Mouse (Mus musculus): ENCODE results near the gene Ocel1. TPM values are rescaled to one million over a fixed set of nuclear protein-coding genes. Genes with fewer than 3 reads are reported as not detected.
"Not testable (repeated sequence)": the region's sequence is repeated elsewhere in the genome, so short reads cannot be mapped to it uniquely, and the experiment has no call there.

Gene Ocel1
- total RNA-seq (2021): 1 to 10 TPM; 5.1 to 7.5 TPM
- long read RNA-seq, experiment 1, partial matches to known transcripts: 0 of 3 reads
- long read RNA-seq, experiment 1, other reads (novel, unspliced or antisense): 0 of 3 reads
- long read RNA-seq, experiment 2, partial matches to known transcripts: 0 of 8 reads
- long read RNA-seq, experiment 2, other reads (novel, unspliced or antisense): 3 of 8 reads

DNA sequence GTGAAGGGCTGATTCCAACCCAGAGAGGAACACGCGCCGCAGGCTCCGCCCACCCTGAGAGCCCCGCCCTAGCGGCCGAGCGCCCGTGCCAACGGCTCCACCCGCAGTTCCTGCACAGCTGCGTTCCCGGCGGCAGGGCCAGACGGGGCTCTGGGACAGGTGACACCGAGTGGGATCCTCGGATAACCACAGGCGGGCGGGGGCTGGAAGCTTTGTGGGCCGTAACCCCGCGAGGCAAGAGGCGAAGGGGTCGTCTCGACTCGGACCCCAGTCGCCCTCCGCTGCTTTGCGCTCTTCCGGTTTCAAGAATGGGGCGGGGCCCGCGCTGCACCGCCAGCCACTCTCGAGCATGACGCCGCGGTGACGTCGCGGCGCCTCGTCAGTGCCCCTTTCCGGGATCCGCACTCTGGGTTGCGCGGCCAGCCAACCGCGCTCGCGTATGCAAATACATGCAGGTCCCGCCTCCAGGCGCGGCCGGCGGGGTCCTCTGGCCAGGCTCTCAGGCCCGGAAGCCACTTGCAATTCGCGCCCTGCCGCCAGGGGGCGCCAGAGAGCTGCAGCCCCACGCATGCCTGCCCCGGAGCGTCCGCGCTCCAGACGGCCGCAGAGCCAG, at the start of gene Ocel1:
TSS of gene Ocel1 (plus strand) at position 63 of the 613 bp plus-strand sequence.
- DNase-seq: peak; percentile 95 to 97
- intact Hi-C loops (cut with DNase I): loop anchor here (5.0 kb wide), 1 partner anchor 36 kb away; the partner anchor contains the start of gene Ankle1

DNA sequence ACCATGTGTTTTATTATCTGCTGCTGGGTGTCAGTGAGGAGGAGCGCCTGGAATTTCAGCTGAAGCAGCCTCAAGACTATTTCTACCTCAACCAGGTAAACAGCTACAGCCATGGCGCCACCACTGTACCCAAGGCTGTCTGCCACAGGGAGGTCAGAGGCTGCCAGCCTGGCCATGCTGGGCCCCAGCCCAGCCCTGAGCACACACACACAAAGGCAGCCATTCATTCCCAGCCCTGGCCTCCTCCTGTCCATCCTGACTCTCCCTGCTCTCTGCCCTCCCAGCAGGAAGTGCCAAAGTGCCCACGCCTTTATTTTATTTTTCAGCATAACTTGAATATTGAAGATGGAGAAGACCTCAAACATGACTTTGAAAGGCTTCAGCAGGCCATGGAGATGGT, 48.2 kb upstream of the Ocel1 start:
- no peak for DNase-seq
- intact Hi-C loops (cut with DNase I): no loop called here

DNA sequence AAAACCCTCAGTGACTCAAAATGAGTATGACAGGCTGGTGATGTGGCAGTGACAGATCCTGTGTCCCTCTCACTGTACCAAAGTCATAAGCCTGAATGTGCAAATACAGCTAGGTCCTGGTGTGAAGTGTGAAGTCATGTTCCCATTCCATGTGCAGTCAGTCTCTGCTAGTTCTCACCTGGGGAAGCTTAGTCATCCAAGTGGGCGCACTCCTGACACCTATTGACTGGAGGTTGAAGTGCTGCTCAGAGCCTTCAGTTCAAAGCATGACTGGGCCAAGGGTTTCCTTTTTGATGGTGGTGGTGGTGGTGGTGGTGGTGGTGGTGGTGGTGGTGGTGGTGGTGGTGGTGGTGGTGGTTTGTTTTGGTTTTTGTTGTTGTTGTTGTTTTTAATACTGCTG, 46.2 kb upstream of the Ocel1 start:
- intact Hi-C loops (cut with DNase I): no loop called here
- no peak for DNase-seq

DNA sequence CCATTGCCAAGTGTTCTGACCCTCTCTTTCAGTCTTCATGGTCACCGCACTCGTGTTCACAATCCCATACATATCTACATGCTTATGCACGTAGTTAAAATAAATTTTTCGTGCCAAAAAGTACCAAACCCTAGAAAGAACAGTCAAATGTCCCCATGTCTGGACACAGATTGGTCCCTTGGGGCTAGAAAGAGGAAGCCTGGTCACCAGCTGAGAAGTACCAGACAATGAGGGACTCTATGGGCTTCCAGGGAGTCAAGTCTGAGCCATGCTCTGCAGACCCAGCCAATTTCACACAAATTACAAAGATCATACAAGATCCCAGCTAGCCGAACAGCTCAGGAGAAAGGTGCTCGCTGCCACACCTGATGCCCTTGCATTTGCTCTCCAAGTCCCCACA, 33.3 kb upstream of the Ocel1 start:
- intact Hi-C loops (cut with DNase I): loop anchor here (5.0 kb wide), 1 partner anchor 69 kb away; the partner anchor contains the start of gene Ankle1
- DNase-seq: not testable (repeated sequence)

DNA sequence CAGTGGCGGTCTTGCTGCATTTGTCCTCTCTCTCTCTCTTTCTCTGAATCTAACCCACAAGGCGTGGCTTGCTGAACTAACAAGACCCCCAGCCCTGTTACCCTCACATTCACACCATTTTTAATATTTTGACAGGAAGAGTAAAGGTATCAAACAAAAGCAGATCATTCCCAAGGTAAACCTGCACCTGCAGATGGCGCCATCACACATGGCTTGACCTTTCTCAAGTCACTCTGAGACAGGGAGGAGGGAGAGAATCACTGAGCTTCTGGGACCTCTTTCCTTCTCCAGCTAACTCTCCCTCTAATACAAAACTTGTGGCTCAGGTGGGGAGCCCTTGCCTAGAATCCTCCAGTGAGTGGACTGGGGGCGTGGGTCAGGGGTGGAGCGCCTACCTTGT, 30.5 kb upstream of the Ocel1 start:
- DNase-seq: no peak
- intact Hi-C loops (cut with DNase I): no loop called here

DNA sequence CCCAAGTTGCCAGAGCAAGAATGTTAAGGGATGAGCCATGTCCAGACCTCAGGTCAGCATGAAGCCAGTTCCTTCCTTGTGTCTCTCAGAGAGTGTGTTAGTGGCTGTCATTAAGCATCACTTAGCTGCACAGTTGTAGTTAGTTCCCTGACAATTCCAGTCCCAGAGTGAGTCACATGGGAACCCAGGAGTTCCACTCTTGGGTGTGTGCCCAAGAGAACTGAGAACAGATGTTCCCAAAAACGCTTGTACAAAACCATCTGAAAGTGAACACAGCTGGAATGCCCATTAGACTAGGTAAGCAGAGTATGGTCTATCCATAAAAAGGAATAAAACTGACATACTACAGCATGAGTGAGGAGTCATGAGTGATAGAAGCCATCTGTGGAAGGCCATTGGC, 24.5 kb upstream of the Ocel1 start:
- intact Hi-C loops (cut with DNase I): no loop called here
- no peak for DNase-seq

DNA sequence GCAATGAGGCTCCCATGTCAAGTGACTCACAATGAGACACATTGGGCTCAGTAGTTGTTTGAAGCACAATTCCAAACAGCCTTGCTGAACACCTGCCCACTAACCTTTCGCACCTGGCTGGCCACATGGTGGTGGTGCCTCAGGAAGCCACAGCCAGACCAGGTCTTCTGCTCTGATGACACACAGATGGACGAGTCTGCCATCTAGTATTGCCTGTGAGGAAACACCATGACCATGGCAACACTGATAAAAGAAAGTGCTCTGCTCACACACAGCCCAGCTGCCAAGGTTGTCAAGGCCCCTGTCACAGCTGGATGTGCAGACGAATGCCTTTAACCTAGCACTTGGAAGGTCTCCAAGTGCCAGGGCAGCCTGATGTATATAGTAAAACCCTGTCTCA, 20.0 kb upstream of the Ocel1 start:
- intact Hi-C loops (cut with DNase I): no loop called here
- DNase-seq: no peak

DNA sequence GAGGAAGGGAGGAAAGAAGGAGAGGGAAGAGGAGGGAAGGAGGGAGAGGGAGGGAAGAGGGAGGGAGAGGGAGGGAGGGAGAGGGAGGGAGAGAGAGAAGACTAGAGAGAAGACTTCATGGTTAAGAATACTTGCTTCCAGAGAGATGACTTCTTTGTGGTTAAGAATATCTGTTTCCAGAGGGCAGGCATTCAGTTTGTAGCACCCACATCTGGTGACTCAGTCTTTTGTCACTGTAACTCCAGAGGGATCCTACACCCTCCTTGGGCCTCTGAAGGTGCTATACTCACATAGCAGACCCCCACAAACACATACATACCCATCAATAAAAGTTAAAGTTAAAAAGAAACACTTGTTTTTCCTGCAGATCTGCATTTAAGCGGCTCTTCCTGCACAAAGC, 19.6 kb upstream of the Ocel1 start:
- DNase-seq: no peak
- intact Hi-C loops (cut with DNase I): no loop called here

DNA sequence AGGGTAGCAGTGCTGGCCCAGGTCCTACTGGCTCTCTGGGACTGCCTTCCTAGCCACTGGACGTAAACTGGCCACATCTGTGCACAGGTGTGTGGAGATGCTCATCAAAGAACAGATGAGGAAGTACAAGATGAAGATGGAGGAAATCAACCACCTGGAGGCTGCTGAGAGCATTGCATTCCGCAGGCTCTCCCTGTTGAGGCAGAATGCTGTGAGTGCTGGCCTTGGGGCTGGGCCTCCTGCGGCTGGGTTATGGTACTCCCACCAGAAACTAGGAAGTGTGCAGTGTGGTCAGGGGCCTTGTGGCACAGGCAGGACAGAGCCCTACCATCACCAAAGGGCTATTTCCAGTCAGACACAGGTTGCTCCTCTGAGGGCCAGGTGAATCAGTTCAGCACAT, 13.1 kb upstream of the Ocel1 start:
- intact Hi-C loops (cut with DNase I): no loop called here
- no peak for DNase-seq

DNA sequence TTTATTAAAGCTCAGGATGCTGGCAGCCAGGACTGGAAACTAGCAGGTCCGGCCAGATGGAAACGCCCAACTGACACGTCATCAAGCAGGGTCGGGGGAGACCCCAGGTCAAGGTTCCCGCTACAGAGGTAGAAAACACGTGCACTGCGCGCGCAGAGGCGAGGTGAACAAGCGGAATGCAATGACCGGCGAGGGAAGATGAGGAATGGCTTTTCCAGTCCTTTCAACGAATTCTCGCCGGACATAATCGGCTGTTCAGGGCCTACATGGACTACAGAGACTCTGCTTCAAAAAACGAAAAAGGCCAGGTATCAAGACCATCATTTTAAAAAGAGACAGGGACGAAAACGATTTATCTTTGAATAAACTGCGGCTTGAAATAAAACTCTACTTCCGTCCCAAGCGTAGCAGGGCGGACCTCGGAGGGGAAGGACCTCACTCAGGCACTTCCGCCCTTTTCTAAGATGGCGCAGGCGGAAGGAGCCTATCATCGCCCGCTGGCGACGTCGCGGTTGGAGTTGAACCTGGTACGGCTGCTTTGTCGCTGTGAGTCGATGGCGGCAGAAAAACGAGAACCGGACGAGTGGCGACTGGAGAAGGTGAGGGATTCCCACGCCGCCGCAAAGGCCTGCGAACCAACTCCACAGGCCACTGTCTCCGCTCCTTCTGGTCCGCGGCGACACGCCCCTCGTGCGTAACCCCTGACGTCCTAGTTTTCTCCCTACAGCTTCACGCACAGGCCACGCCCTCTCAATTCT, 4.1 kb upstream of the Ocel1 start, which contains the start of gene Use1:
TSS of gene Use1 (plus strand) at position 78 of the 758 bp plus-strand sequence.
- intact Hi-C loops (cut with DNase I): no loop called here
- DNase-seq: peak; percentile 86 to 93

DNA sequence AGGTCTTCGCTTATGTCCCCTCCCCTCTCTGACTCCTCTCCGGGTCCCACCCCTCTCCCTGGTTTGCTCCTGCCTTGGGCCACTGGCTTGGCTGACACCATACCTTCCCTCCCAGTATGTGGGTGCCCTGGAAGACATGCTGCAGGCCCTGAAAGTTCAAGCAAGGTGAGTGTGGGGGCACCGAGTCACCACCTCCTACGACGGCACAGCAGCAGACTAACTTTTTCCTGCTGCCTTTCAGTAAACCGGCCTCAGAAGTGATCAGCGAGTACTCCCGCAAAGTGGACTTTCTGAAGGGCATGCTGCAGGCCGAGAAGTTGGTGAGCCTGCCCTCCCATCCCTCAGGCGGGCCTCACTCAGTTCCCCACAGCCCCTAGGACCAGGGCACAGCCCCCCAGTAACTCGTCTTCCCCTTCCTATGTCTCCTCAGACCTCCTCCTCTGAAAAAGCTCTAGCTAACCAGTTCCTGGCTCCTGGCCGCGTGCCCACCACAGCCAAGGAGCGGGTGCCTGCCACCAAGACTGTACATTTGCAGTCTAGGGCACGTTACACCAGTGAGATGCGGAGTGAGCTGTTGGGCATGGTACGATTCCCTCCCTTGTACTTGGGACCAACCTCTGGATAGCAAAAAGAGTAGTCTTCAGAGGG, 3.4 kb upstream of the Ocel1 start:
- no peak for DNase-seq
- intact Hi-C loops (cut with DNase I): no loop called here

DNA sequence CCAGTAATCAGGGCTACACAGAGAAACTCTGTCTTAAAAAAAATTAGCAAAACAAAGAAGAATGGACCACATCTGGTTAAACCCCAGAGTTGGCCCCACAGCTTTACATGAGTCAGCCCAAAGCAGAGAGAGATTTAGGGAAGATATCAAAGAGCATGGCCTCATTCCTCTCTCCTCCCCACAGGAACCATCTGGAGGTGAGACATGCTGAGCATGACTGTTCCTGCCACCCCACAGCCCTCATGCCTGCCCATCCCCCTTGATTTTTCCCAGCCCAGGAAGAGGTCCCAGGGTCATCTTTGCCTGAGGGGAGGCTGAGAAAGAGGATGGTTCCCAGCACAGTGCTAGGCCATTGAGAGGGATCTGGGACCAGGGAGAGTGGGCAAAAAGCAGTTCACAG, 2.7 kb upstream of the Ocel1 start:
- intact Hi-C loops (cut with DNase I): no loop called here
- no peak for DNase-seq

DNA sequence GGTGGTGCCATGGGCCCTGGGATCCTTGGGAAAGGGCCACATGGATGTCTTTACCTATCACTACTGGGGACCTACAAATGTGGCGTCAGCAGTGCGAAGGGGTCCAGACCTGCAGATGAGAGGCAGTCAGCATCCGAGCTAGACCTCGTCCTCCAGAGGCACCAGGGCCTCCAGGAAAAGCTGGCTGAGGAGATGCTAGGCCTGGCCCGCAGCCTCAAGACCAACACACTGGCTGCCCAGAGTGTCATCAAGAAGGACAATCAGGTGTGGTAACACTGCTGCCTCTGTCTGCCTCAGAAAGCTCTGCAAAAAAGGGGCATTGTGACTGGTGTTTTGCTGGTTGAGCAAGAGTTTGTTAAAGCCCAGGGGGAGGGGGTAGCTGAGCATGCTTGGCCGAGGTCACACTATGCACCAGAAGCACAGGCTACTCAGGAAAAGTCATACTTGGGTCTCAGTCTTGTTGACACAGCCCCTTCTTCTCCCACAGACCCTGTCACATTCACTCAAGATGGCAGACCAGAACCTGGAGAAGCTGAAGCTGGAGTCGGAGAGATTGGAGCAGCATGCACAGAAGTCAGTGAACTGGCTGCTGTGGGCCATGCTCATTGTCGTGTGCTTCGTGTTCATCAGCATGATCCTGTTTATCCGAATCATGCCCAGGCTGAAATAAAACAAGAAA, 1.9 kb upstream of the Ocel1 start:
- intact Hi-C loops (cut with DNase I): no loop called here
- DNase-seq: no peak

DNA sequence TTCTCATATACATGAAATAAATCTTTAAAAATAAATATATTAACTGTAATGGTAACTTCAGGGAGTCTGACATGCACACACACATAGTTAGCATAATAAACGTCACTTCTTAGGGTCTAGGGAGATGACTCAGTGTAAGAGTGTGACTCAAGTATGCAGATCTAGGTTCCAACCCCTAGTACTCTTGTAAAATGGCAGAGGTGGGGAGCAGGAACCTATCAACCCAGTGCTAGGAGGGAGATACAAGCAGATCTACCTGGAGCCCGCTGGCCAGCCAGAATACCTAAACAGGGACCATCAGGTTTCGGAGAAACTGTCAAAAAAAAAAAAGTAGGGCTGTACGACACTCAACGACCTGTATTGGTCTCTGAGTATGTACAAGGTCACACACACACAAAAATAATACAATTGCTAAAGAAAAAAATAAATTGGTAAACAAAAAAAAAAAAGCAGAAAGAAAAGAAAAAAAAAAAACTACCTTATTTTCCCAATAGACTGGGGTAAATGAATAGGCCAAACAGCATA, 325 bp upstream of the Ocel1 start:
- DNase-seq: no peak
- intact Hi-C loops (cut with DNase I): loop anchor here (5.0 kb wide), 1 partner anchor 37 kb away; the partner anchor contains the start of gene Ankle1

DNA sequence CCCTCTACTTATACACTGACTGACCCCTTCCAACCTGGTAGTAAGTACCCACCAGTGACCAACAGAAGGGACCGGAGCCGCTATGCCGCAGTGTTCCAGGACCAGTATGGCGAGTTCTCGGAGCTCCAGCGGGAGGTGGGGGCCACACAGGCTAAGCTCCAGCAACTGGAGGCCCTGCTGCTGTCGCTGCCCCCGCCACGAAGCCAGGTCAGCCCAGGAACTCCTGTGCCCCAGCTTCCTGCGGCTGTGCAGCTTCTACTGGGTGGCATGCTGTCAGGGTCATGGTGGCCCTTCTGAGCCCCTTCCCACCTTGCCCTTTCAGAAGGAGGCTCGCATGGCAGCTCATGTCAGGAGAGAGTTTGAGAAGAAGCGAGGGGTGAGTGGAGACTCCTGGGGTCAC, 1.3 kb downstream of the Ocel1 start:
- DNase-seq: no peak
- intact Hi-C loops (cut with DNase I): loop anchor here (5.0 kb wide), 1 partner anchor 35 kb away; the partner anchor contains the start of gene Ankle1

DNA sequence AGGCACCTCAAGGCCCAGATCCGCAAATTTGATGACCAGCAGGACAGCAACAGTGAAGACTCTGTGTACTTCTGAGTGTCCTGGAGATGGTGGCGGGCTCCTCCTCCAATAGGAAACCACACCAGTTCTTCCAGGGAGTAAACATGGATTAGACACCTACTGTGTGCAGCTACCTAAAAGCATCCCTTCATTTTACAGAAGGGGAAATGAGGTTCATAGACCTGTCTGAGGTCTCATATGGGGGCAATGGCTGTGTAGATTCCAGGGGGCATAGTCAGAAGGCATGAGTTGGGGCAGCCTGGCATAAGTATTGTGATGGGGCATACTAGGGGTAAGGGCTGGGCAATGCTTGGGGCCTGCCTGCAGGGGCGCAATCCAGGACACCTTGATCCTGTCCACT, 1.9 kb downstream of the Ocel1 start:
- intact Hi-C loops (cut with DNase I): loop anchor here (5.0 kb wide), 1 partner anchor 34 kb away; the partner anchor contains the start of gene Ankle1
- no peak for DNase-seq

DNA sequence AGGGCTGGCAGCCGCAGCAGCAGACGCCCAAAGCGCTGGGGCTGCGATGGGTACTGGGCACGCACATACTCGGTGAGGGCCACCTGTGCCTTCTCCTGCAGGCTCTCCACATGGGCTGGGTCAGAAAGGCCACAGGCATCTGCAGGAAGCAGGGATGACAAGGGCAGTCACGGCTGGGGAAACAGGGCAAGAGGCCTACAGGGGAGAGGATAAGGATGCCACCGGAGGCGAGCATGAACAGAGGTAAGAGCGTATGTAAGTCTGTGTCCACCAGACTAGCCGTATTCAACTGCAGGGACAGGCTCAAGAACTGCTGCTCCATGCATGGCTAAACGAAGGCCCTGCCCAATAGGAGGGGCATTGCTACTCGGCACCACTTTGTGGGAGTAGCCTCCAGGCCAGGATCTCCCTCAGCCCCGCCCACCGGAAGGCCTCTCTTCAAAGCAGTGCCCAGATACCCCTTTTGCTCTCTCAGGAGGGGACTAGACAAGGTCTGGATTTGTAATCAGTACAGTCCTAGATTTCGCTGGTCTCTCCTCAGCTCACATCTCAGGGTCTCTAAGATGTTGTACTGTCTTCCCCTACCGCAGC, 3.6 kb downstream of the Ocel1 start:
- intact Hi-C loops (cut with DNase I): loop anchor here (5.0 kb wide), 1 partner anchor 33 kb away; the partner anchor contains the start of gene Ankle1
- no peak for DNase-seq

DNA sequence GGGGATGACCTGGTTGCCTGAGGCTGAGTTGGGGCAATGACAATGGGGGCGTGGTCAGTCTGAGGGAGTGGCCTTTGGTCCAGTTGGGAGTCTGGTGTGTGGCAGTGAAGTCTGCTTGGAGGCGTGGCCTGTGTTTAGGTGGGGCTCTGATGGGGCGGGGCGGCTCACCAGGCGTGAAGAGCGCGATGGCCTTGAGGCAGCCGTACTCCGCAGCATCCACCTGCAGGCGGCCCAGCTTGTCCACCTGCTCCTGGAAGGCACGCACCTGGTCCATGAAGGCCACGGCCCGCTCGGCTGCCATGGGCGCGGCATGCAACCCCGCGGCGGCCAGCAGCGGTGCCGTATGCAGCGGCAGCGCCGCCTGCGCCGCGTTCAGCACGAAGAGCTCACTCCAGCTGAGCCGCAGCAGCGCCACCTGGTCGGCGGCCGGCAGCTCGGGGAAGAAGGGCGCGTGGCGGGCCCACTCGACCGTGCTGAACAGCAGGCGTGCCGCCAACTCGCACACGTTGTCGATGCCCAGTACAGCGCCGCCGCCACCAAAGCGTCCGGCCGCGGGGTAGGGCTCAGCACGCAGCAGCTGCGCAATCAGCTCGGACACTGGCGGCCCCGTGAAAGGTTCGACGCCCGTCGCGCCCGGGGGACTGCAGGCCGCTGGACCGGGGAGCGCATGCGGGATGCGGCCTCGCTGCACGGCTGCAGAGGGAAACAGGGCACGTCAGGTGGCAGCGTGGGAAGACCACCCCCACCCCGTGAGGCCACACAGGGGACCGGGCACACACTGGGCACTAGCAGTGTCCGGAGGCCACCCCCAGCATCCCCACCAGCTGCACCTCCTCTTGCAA, 4.7 kb downstream of the Ocel1 start:
- DNase-seq: no peak
- intact Hi-C loops (cut with DNase I): no loop called here
